Mouse (Mus musculus) hindbrain, embryonic 11.5 days (tissue): ENCODE results near the gene Cdh13. TPM values are rescaled to one million over a fixed set of nuclear protein-coding genes. Genes with fewer than 3 reads are reported as not detected.

Experiments
- ATAC-seq: fragments of 200-750 bp; cut with Nextera tagmentation; 2 replicates; pipeline ENCODE4 v1.8.0; 2017; ENCODE audit warnings: mild to moderate bottlenecking, moderate TSS enrichment, moderate library complexity; ENCODE audit not compliant: low FRiP score
- DNase-seq: peaks from one replicate; pipeline ENCODE4 v3.0.0-alpha.2; 2015; ENCODE audit warnings: low spot score
- H3K27ac ChIP-seq: fragments of 300-500 bp; sonication (generic); 2 replicates; pipeline ENCODE4 v1.5.1; 2014; ENCODE audit warnings: mild to moderate bottlenecking, low read depth, low read length
- H3K27me3 ChIP-seq: fragments of 300-500 bp; sonication (generic); 2 replicates; pipeline ENCODE4 v1.6.1; 2014; ENCODE audit warnings: mild to moderate bottlenecking, low read length, moderate library complexity, mixed read lengths; ENCODE audit not compliant: control insufficient read depth, insufficient read depth
- H3K36me3 ChIP-seq: fragments of 300-500 bp; sonication (generic); 2 replicates; pipeline ENCODE4 v1.6.1; 2014; ENCODE audit warnings: mild to moderate bottlenecking, low read length, moderate library complexity, mixed read lengths; ENCODE audit not compliant: control insufficient read depth, insufficient read depth
- H3K4me1 ChIP-seq: fragments of 300-500 bp; sonication (generic); replicated peaks from 2 replicates; pipeline ENCODE4 v1.6.1; 2014; ENCODE audit warnings: low read length, mixed read lengths; ENCODE audit not compliant: control insufficient read depth, insufficient read depth
- H3K4me2 ChIP-seq: fragments of 300-500 bp; sonication (generic); replicated peaks from 2 replicates; pipeline ENCODE4 v1.6.1; 2014; ENCODE audit warnings: mild to moderate bottlenecking, low read depth, low read length
- H3K4me3 ChIP-seq: fragments of 300-500 bp; sonication (generic); 2 replicates; pipeline ENCODE4 v1.5.1; 2014; ENCODE audit warnings: low read depth, low read length
- H3K9ac ChIP-seq: fragments of 300-500 bp; sonication (generic); 2 replicates; pipeline ENCODE4 v1.6.1; 2014; ENCODE audit warnings: low read depth, low read length
- H3K9me3 ChIP-seq: fragments of 300-500 bp; sonication (generic); 2 replicates; pipeline ENCODE4 v1.6.1; 2016; ENCODE audit warnings: low read length; ENCODE audit not compliant: control insufficient read depth
- WGBS: fragments of 180-500 bp; shearing (Covaris S2); extraction: QIAGEN DNeasy Blood & Tissue Kit; methylation state at CpG from one replicate; pipeline ENCODE4 v1.1.7; 2014; 5-methylcytosine and 5-hydroxymethylcytosine counted together
- polyA plus RNA-seq: library from polyadenylated mRNA; unstranded; fragments of >200 nt; fragmentation: Nextera tagmentation; extraction: Ambion mirVana; gene quantifications from 2 replicates; pipeline ENCODE4 v1.2.1, GENCODE M21; 2014

The Cdh13 gene
- polyA plus RNA-seq, 1 experiment from 2014 or later = 14.6 TPM

GRCm38 (mm10) chr8:118649981-118650380 is 366.4 kb downstream of the Cdh13 start:
- no peak overlapping the region for H3K4me3 ChIP-seq
- no peak overlapping the region for H3K9ac ChIP-seq
- no peaks in the 10 kb centered on the region for H3K36me3 ChIP-seq
- ATAC-seq (no peak), DNase-seq (no peak)
- no peaks in the 10 kb centered on the region for H3K27me3 ChIP-seq
- WGBS = 82% methylated on average over 4 of the region's 4 CpGs
- H3K4me2 ChIP-seq = no peak overlapping the region
- no peaks in the 10 kb centered on the region for H3K4me1 ChIP-seq
- H3K27ac ChIP-seq = no peak overlapping the region
- no peaks in the 10 kb centered on the region for H3K9me3 ChIP-seq

GRCm38 (mm10) chr8:118662001-118662829 is 378.7 kb downstream of the Cdh13 start:
- ATAC-seq (no peak), DNase-seq (no peak)
- H3K9ac ChIP-seq = no peak overlapping the region
- H3K4me1 ChIP-seq = no peaks in the 10 kb centered on the region
- H3K27me3 ChIP-seq = no peaks in the 10 kb centered on the region
- no peaks in the 10 kb centered on the region for H3K36me3 ChIP-seq
- no peak overlapping the region for H3K4me3 ChIP-seq
- no peaks in the 10 kb centered on the region for H3K9me3 ChIP-seq
- 82% methylated on average over 8 of the region's 8 CpGs for WGBS
- no peak overlapping the region for H3K4me2 ChIP-seq
- no peak overlapping the region for H3K27ac ChIP-seq

GRCm38 (mm10) chr8:118665081-118665480 is 381.5 kb downstream of the Cdh13 start:
- Histone ChIP-seq H3K36me3 (no peaks in the 10 kb centered on the region), H3K4me3 (no peak overlapping the region), H3K27me3 (no peaks in the 10 kb centered on the region), H3K9ac (no peak overlapping the region), H3K9me3 (no peaks in the 10 kb centered on the region), H3K4me2 (no peak overlapping the region), H3K27ac (no peak overlapping the region), H3K4me1 (no peaks in the 10 kb centered on the region)
- ATAC-seq (no peak), DNase-seq (no peak)
- 83% methylated on average over 5 of the region's 5 CpGs for WGBS

GRCm38 (mm10) chr8:118667736-118668135 is 384.2 kb downstream of the Cdh13 start:
- DNase-seq = peak; percentile 5

GRCm38 (mm10) chr8:118676233-118676632 is 392.7 kb downstream of the Cdh13 start:
- Histone ChIP-seq H3K9ac (no peak overlapping the region), H3K4me2 (no peak overlapping the region), H3K4me3 (no peak overlapping the region), H3K36me3 (no peaks in the 10 kb centered on the region), H3K9me3 (no peaks in the 10 kb centered on the region), H3K27ac (no peak overlapping the region), H3K27me3 (no peaks in the 10 kb centered on the region), H3K4me1 (no peaks in the 10 kb centered on the region)
- ATAC-seq (no peak), DNase-seq (no peak)
- 90% methylated on average over 6 of the region's 6 CpGs for WGBS

More at GRCm38 (mm10) chr8:118667736-118668135, 384.2 kb downstream of the Cdh13 start:
- no peak for ATAC-seq
- Histone ChIP-seq H3K27me3 (no peaks in the 10 kb centered on the region), H3K9me3 (no peaks in the 10 kb centered on the region), H3K27ac (no peak overlapping the region), H3K4me3 (no peak overlapping the region), H3K36me3 (no peaks in the 10 kb centered on the region), H3K4me1 (no peaks in the 10 kb centered on the region), H3K9ac (no peak overlapping the region), H3K4me2 (no peak overlapping the region)
- WGBS = 82% methylated on average over 4 of the region's 4 CpGs

GRCm38 (mm10) chr8:118679347-118679746 is 395.8 kb downstream of the Cdh13 start:
- no peak overlapping the region for H3K9ac ChIP-seq
- H3K4me1 ChIP-seq = no peaks in the 10 kb centered on the region
- H3K27me3 ChIP-seq = no peaks in the 10 kb centered on the region
- H3K27ac ChIP-seq = no peak overlapping the region
- no peak for DNase-seq
- H3K4me2 ChIP-seq = no peak overlapping the region
- H3K4me3 ChIP-seq = no peak overlapping the region
- H3K9me3 ChIP-seq = no peaks in the 10 kb centered on the region
- WGBS = 74% methylated on average over 9 of the region's 9 CpGs
- no peak for ATAC-seq
- no peaks in the 10 kb centered on the region for H3K36me3 ChIP-seq

GRCm38 (mm10) chr8:118683386-118683785 is 399.9 kb downstream of the Cdh13 start:
- ATAC-seq (no peak), DNase-seq (no peak)
- H3K27ac ChIP-seq = no peak overlapping the region
- no peaks in the 10 kb centered on the region for H3K4me1 ChIP-seq
- no peak overlapping the region for H3K4me2 ChIP-seq
- H3K4me3 ChIP-seq = no peak overlapping the region
- H3K9me3 ChIP-seq = no peaks in the 10 kb centered on the region
- WGBS = 68% methylated on average over 3 of the region's 3 CpGs
- H3K36me3 ChIP-seq = no peaks in the 10 kb centered on the region
- H3K9ac ChIP-seq = no peak overlapping the region
- H3K27me3 ChIP-seq = no peaks in the 10 kb centered on the region

GRCm38 (mm10) chr8:118685863-118686262 is 402.3 kb downstream of the Cdh13 start:
- Histone ChIP-seq H3K4me2 (no peak overlapping the region), H3K4me3 (no peak overlapping the region), H3K9me3 (no peaks in the 10 kb centered on the region), H3K27ac (no peak overlapping the region), H3K9ac (no peak overlapping the region), H3K4me1 (no peaks in the 10 kb centered on the region), H3K36me3 (no peaks in the 10 kb centered on the region), H3K27me3 (no peaks in the 10 kb centered on the region)
- peak; percentile 4 for DNase-seq
- ATAC-seq = no peak
- 93% methylated on average over 1 of the region's 1 CpGs for WGBS

- H3K9me3 ChIP-seq = no peaks in the 10 kb centered on the region
- no peak overlapping the region for H3K9ac ChIP-seq
- no peak overlapping the region for H3K27ac ChIP-seq
- H3K4me2 ChIP-seq = no peak overlapping the region
- DNase-seq = no peak
- H3K4me3 ChIP-seq = no peak overlapping the region
- no peaks in the 10 kb centered on the region for H3K36me3 ChIP-seq
- ATAC-seq = no peak
- no peaks in the 10 kb centered on the region for H3K27me3 ChIP-seq
- 63% methylated on average over 1 of the region's 1 CpGs for WGBS
- no peaks in the 10 kb centered on the region for H3K4me1 ChIP-seq
Observed at GRCm38 (mm10) chr8:118689849-118690248, 406.3 kb downstream of the Cdh13 start.
